Mouse (Mus musculus) myocyte (in vitro differentiated cells): ENCODE data around the gene Tfam.

ENCODE experiments used
- MAX ChIP-seq: IDR thresholded peaks from one replicate; pipeline ENCODE4 v1.6.1; 2011; ENCODE audit warnings: low read depth, mild to moderate bottlenecking, control low read depth
- POLR2A ChIP-seq: IDR thresholded peaks from one replicate; pipeline ENCODE4 v1.6.1; 2011; ENCODE audit warnings: low read depth, mild to moderate bottlenecking, control low read depth, moderate library complexity; ENCODE audit not compliant: insufficient read length
- SRF ChIP-seq: IDR thresholded peaks from one replicate; pipeline ENCODE4 v1.6.1; 2011; ENCODE audit warnings: low read depth; ENCODE audit not compliant: control insufficient read depth, insufficient read length

GRCm38 (mm10) chr10:71258516-71258915, 20.4 kb upstream of the Tfam start:
- no peak for TF ChIP-seq POLR2A
- no peak for TF ChIP-seq SRF
- TF ChIP-seq MAX: no peak
